Mouse (Mus musculus) CD4-positive helper T cell, adult 2 months (primary cell): Measurements from ENCODE around the gene Mroh3.

ENCODE experiments used
- DNase-seq: peaks from one replicate; pipeline ENCODE4 v3.0.0-alpha.2; 2012; ENCODE audit warnings: low read depth, missing footprints, low spot score

Gene Mroh3

GRCm38 (mm10) chr1:136212803-136213202 is at the start of gene Mroh3:
TSS of gene Mroh3 (minus strand) at chr1:136212828.
- peak; percentile 50 for DNase-seq

DNA sequence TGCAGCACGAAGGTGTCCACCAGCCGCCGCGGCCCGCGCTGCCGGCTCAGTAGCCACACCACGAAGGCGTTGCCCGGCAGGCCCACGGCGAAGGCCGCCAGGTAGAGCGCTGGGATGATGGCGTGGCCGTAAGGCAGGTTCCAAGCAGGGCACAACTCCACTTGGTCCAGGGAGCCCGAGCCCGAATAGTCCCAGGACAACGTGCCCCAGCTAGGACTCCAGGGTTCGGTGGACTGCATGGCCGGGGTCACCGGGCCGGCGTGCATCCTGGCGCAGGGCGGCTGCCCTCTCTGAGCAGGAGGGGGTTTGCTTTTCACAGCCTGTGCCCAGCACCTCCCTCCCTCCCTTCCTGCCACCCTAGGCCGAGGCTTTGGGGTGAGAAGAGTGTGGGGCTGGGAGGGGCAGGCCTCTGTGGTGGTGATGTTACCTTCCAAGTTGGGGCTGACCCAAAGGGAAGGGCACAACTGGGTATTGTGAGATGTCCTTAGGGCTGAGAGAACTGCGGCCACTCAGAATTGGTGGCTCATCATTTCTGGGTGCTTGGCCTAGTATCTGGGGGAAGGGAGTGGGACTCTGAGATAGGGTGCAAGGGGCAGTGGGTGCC is 48.1 kb upstream of the Mroh3 start, which contains the start of gene Gpr25:
Gene Gpr25 (minus strand): TSS at position 239 of the 604 bp plus-strand sequence.
- DNase-seq: no peak

DNA sequence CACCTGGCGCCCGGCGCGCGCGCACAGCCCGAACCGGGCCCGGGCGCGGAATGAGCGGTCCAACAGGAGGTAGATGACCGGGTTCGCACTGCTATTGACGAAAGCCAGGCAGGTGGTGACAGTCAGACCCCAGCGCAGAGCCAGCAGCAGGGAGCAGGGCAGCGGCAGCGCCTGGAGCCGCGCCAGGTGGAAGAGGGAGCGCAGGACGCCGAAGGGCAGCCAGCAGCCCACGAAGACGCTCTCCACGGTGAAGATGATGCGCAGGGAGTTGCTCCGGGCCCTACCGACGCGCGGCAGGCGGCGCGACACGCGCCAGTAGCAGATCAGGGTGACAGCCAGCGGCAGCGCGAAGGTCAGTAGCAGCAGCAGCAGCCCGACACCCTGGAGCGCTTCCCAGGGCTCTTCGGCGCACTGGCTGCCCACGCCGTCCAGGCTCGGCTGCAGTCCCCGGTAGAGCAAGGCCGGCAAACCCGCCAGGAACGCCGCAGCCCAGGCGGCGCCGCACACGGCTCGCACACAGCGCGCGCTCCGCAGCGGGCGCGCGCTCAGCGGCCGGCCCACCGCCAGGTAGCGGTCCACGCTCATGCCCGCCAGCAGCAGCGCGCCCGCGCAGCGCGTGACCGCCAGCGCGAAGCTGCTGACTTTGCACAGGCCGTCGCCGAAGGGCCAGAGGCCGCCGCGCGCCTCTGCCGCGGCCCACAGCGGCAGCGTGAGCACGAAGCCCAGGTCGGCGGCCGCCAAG is 47.4 kb upstream of the Mroh3 start:
- peak; percentile 45 for DNase-seq

- no peak for DNase-seq
Measured at GRCm38 (mm10) chr1:136259543-136259892, 46.9 kb upstream of the Mroh3 start.

DNA sequence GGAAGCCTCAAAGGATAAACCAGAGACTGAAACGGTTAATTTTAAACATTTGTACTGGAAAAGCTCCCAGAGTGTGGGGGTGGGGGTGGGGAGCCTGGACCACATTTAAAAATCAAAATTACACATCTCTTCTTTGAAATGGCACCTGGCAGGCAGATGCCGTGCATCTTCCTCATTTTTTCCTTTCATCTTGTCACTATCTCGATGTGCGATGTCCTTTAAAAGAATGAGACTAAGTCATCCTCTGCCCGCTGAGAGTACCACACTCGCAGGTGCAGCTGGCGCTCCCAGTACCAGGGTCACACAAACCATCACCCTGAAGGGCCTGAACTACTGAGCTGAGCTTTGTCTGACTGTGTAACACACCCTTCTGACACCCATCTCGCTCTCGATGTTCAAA is 45.9 kb upstream of the Mroh3 start:
- DNase-seq: no peak

DNA sequence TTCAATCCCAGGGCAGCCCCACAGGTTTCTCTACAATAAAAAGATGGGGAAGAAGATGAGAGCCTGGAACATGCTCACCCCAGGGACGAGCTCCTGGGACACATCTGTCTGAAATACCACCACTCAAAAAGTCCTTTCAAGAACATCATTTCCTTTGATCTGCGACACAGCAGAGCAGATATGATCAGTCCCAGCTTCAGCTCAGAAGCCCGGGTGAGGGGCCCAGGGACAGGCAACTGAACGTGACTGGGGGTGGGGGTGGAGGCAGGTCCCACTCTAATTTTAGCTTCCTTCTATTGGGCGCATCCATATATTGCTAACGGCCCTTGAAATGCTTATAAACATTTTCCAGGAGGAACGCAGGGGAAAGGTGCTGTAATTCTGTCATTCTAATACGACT is 43.0 kb upstream of the Mroh3 start:
- peak; percentile 42 for DNase-seq

DNA sequence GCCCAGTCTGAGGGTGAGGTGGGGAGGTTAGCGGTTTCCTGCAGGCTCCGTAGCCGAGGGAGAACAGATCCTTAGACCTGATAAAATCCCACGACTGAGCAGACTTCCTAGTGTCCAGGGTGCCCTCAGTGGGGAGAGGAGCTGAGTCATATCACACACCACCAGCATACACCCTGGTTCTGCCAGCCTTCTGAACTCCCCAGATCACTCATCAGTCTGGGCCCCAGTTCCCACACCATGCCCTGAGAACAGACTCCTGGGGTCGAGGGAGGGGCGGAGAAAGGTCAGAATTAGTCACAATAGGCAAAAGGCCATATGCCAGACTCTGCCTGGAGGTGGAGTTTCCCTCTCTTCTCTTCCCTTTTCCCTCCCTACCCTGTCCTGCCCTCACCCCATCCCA is 42.5 kb upstream of the Mroh3 start:
- peak; percentile 75 for DNase-seq

DNA sequence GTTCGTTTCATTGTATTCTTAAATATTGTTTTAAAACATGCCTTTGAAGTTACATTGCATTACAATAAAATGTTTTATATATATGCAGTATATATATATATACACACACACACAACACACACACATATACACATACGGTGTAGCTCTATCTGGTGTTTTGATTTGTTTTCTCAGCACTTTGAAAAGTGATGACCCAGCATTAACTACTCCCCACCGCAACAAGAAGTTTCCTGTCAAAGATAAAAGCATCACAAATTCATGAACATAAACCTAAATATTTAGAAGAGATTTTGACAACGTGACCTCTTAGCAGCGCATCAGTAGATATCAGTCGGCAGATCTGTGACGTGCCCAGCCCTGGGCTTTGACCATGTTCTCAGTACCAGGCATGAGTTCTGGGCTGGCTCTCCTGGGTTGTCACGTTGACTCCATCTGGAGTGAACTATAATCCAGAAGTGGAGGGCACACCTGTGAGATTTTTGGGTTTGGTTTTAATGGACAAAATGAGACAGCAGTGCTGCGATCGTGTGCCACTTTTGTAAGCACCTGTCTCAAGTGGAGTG is 42.0 kb upstream of the Mroh3 start:
- DNase-seq: peak; percentile 64

DNA sequence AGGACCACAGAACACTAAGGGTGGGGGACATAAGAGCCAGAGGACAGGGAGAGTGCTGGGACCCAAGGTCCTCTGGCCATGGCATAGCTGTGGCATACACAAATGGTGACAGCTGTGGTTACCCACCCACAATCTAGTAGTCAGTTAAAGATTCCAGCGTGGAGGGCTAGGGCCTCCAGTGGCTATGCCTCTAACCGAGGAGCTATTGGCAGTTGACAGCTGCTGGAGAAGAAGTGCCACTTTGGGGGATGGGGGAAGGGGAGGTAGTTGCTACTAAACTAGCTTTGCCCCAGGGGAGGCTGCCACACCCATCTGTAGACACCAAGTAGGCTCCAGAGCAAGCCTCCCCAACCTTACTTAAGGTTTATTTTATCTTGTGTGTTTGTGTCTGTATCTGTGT is 40.8 kb upstream of the Mroh3 start:
- DNase-seq: no peak

DNA sequence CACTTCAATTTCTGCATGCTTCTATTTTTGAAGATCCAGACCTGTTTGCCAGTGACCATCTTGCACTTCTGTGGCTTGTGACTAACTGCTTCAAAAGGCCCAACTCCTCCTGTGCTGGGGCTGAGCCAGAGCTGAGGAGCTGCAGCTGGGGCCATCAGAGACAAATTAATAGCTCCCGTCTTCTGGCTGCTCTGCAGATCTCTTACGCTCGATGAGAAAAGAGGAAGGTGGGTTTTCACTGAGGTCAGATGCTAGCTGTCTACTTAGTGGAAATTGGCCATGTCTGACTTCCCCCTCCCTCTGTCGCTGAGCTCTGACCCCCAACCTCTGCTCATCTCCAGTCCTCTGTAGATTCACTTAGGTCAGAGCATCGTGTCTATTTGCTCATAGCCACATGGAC is 37.0 kb upstream of the Mroh3 start:
- no peak for DNase-seq

DNA sequence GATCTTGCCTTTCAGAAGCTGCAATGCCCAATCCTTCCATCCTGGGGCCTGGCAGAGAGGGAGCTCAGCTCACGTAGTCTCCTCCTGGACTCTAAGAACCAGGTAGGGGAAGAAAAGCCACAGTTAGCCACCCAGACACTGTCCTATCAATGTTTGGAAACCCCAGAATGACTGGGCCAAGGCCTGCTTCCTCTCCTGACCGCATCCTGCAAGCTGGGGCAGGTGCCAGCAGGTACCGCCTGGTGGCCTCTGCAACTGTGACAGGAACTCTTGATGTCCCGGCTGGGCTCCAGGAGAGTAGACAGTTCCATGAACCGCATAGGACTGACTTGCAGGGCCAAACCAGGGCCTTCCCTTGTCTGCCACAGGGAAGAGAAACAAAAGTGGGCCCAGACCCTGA is 34.8 kb upstream of the Mroh3 start:
- peak; percentile 22 for DNase-seq

DNA sequence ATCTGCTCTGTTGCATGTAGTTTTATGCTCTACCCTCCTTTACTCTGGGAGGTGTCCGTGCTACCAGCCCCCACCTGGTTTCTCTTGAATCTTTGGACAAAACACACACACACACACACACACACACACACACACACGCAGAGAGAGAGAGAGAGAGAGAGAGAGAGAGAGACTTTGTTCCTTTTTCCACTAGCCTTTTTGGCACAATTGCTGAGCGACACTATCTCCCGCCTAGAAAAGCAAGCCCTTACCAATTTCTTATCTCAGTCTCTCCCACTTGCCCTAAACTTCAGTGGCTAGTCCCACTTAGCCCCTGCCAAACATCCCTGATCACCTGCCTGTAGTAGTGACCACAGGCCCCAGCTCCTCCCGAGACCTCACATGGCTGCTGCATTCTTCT is 31.8 kb upstream of the Mroh3 start:
- DNase-seq: no peak

DNA sequence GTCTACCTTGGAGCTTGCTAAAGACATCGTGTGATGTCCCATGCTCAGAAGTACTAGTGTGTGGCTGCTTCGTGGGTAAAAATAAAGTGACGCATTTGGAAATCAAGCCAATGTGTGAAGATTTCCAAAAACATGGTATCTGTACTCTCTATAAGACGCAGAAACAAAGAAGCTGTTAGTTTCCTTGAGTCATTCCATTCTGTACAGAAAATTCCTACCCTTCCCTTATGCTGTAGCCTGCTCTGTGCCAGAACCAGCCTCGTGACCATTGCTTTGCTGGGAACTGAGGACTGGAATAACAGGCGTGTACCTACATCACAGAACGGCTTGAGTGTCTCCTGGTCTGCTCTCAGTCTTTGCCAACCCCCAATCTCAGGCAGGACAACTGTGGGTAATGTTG is 29.2 kb upstream of the Mroh3 start:
- DNase-seq: no peak

- DNase-seq: no peak
Measured at GRCm38 (mm10) chr1:136238495-136238894, 25.9 kb upstream of the Mroh3 start.

DNA sequence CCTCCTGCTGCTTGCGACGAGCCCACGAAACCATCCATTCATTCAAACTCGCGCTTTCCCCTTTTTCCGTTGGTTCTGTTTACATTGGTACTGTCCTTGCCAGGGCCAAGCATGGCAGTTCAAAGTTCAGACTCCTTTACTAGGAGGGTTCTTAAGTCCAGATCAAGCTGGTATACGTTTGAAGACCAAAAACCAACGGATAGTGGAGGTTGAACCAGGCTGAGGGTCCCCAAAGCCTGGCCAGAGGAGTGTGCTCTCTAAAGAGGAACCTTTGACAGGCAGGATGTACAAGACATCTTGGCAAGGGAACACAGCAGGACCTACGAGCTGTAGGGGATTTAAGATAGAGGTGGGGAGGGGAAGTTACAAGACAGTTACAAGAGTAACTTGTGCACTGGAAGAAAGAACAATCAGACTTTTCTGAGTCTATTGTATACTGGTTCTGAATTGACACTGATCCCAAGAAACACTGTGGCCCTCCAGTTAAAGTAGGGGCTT is 22.0 kb upstream of the Mroh3 start:
- no peak for DNase-seq

- DNase-seq: peak; percentile 58
Measured at GRCm38 (mm10) chr1:136233892-136234594, 21.4 kb upstream of the Mroh3 start, which contains the start of gene Inava. TSS of gene Inava (minus strand) at chr1:136234264.

DNA sequence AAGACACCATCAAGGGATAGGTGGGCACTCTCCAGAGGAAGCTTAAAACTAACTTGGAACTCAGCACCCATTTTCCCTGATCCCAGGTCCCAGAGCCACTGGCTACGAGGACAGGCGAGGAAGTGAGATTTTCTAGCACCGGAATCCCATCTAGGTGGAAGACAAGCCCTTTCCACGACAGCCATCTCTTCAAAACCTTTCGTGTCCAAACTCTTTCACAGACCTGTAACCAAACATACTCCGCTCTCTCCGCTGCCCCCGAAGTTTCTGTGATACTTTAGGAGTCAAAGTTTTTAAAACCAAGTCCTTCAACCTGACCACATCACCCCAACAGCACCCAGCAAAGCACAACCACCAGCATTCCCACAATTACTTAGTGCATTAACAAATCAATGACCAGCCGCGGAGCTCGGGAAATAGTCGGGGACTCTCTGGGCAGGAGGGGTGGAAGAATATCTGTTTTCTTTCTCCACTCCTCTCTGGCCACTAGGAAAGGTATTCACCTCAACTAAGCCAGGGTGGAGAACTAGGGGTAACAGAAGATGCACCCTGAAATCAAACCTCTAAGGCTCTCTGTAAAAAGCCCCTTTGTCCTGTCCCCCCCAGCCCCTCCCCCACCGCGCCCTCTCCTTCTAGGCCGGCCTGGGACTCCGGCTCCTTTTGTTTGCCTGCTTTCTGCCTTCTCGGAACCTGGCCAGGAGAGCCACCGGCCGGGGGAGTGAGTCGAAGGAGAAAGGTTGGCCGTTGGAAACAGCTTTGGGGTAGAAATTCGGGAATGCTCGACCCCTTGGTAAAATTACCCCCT is 20.6 kb upstream of the Mroh3 start:
- DNase-seq: no peak

DNA sequence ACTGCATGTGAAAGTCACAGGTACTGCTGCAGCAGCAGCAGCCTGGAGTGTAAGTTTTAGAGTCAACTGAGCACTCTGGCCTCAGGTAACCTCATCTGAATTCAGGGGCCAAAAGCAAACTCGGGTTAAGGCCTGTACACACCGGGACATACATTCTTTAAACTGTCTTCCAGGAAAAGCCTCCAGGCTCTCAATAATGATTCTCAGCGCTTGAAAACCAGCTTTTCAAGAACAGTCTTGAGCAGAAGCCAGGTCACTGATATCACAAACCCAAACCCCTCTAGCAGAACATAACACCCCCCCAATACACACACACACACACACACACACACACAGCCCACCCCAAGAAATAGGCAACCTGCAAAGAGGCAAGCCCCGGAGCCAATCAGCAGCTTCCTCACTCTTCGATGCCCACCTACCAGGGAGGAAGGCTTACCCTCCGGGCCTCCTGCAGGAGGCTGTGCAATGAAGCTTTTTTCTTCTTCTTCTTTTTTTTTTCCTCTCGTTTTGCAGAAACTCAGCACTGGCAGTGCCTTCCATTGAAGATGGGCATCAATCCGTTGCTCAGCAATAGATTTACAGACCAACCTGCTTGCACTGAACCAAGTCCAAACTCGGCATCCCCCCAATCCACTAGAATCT is 19.8 kb upstream of the Mroh3 start:
- DNase-seq: no peak

DNA sequence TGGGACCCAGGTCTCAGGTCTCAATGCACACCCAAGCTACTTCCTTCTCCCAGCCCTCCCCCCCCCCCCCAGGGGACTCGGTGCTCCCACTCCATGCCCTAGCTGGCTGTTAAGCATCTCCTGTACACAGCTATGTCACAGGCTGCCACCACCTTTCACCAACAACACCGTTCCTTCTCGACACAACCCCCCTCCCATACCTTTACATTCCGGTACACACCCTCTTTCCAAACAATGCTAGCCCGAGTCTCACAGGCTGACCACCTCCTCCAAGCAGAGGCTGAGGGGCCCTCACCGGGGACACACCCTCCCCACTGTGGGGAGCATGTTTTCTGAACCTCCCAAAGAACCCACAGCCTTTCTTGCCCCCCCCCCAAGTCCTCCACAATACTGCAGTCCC is 19.0 kb upstream of the Mroh3 start:
- no peak for DNase-seq

GRCm38 (mm10) chr1:136230201-136230600 is 17.6 kb upstream of the Mroh3 start:
- no peak for DNase-seq

DNA sequence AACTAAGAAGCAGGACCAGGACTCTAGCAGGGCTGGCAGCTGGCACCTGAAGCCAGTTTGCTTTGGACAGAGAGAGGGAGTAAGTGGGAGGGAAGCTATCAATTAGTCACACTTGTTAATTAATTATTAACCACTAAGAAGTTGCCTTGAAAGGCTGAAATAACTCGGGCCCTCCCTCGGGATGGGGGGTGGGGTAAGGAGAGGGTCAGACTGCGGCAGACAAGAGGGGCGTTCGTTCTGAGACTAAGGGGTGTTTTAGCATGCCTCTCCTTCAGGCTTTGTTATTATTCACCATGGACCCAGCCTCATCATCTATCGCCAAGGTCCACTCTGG is 16.4 kb upstream of the Mroh3 start:
- no peak for DNase-seq
